Mouse (Mus musculus) embryonic stem cell, embryonic (primary cell): ENCODE measurements around the gene Slc38a1.

Experiments
- CTCF ChIA-PET, 4 experiments: fragments of 300-600 bp in 2 of 4; fragments of 350-600 bp in 2 of 4; sonication (Branson Sonifier 250); formaldehyde crosslinking; loops; one replicate each; lab custom pipeline; 2022; ENCODE audit warnings: inconsistent platforms in 2 of 4; lab: Charles Lee
- POLR2A ChIA-PET, 4 experiments: fragments of 300-600 bp in 2 of 4; fragments of 350-600 bp in 2 of 4; sonication (Branson Sonifier 250); formaldehyde crosslinking; loops; one replicate each; lab custom pipeline; 2022; ENCODE audit warnings: antibody characterized with exemption in 4 of 4, inconsistent platforms in 1 of 4; lab: Charles Lee

Gene Slc38a1

DNA sequence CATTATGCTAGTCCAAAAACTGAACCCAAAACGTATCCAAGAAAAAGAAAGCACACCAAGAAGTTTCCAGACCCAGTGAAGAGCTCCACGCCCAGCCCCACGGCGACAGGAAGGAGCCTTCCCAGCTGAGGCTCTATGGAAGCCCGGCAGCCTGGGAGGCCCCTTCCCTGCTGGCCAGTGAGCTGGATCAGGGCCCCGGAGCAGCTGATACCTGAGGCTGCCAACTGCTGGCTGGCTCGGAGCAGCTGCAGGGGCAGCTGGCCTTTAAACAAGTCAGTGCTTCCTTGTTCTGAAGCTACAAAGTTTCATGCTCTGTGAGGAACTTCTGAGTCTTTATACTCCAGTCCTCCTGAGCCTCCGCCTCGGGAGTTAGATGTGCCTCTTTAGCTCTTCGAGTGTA lies 38.4 kb downstream of the Slc38a1 start:
- POLR2A ChIA-PET = interaction anchor here in 3 of 4 experiments (0.6 to 3.9 kb wide), 30 partner anchors 9 to 320 kb away, joined by 3 to 29 read pairs (median 5); no protein-coding TSS in a partner anchor

DNA sequence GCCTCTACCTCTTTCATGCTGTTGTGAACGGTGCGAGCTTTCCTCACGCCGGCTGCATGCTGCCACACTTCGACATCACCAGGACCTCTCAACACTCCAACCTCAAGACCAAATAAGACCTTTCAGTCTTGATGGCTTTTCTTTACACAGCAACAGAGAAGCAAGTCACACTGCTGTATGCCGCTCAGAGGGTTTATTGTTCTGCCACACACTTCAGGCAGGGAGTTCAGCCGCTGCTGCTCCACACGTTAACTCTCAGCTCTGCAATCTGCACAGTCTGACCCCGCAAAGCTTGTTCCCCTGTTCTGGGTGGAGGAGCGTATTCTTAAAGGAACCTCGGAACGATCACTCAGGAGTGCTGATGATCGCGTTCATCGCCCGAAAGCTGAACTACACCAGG lies 40.7 kb downstream of the Slc38a1 start:
- ChIA-PET POLR2A (interaction anchor here in 3 of 4 experiments (0.5 to 3.9 kb wide), 23 partner anchors 8 to 60 kb away, joined by 3 to 29 read pairs (median 4); partner anchors contain the start of gene Slc38a1 (in 1 of the 3)), CTCF (interaction anchor here in 1 of 4 experiments (1.5 kb wide), 1 partner anchor 53 kb away, joined by 3 read pairs; no protein-coding TSS in a partner anchor)

More for the DNA sequence above, 38.4 kb downstream of the Slc38a1 start:
- CTCF ChIA-PET = interaction anchor here in 3 of 4 experiments (0.6 to 1.4 kb wide), 5 partner anchors 12 to 344 kb away, joined by 3 to 5 read pairs (median 3); no protein-coding TSS in a partner anchor

DNA sequence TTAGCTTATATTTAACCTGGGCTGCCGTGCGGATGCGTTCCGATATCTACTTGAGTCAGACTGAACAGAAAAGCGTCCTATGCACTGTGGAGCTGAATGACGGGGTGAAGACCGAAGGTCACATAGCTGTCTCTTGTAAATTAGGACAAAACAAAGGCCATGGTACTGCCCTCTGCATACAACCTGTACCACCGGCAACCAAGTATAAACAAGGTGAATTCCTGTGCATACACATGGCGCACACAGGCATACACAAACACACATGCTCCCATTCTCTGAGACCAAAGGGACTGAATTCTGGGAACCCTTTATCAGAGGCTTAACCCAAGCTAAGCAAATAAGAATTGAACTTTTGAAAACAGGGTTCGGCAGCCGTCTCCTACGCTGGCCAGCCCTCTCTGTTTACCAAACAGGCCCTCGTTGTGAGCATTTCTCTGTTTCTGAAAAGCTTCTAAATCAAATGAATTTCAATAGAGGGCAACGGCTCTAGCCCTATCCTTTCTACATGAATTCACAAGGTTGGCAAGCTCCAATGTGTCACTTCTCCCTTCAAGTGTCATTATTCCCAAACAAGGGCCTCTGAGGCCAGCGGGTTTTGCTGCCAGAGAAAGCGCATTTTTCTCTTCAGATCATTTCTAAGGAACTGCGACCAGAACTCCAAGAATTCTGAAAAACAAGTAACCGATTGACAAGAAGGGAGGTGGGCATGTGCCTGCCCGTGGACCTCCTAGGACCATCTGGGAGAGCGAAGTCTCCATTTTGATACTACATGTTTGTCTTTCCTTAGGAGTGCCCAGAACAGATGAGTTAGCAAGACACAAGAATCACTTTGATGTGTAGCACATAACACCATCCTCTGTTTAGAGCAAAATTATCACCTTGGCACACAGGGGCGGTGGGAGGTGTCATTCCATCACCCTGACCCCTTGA lies 42.6 kb downstream of the Slc38a1 start:
- POLR2A ChIA-PET = interaction anchor here (0.5 to 9.6 kb wide), 31 partner anchors 8 to 428 kb away, joined by 3 to 218 read pairs (median 8); partner anchors contain the start of gene Slc38a1 (in 1 of the 4)
- CTCF ChIA-PET = interaction anchor here in 1 of 4 experiments (1.2 to 2.2 kb wide), 2 partner anchors 16 to 48 kb away, joined by 4 to 8 read pairs; no protein-coding TSS in a partner anchor

DNA sequence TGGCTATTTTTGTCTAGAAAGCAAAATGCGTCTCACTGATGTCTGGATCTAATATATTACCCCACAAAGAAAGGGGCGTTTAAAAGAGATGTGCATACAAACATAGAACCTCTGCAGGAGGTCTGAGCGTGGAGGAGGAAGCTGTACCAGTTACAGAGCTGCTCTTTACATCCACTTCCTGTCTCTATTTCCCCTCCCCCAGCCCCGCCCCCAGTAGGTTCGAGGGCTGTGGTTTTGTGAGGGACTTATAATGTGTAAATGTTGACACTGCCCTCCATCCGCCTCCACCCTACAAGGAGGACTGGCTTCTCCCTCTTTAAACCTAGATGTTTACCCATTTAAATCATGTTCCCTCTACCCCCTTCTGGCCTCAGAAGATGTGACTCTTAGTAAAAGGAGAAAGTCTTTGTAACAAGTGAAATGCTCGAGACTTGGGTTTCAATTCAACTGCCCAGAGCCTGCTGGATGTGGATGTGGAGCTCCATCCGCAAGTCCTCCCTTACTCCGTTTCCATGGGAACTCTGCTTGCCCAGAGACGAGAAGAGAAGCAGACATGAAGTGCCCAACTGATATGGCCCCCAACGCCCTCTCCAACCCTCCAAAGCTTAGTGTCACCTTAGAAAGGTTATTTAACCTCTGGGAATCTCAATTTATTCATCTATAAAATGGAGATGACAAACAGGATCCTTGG lies 43.7 kb downstream of the Slc38a1 start:
- POLR2A ChIA-PET = interaction anchor here (0.7 to 9.6 kb wide), 46 partner anchors 8 to 671 kb away, joined by 3 to 218 read pairs (median 6); partner anchors contain the start of genes Scaf11 (in 1 of the 4) and Slc38a1 (in 1 of the 4)
- CTCF ChIA-PET = interaction anchor here in 1 of 4 experiments (1.2 to 2.2 kb wide), 2 partner anchors 17 to 47 kb away, joined by 4 to 8 read pairs; no protein-coding TSS in a partner anchor

DNA sequence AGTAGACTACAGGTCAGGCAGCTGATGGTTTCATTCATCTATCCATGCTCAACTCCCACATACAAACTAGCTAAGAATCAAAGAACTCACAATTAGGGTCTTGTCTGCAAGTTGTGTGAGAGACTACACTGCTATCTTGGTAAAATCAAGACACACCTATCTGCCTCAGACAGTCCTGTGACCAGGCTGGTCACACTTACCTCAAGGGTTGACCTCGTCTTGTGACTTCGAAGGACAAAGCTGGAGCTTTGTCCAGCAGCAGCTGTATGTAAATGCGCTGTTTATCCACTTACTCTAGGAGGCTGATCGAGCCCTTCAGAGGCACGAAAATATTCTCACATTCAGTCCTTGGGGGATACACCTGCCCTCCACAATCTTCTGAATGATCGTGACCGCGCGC lies 45.6 kb downstream of the Slc38a1 start:
- CTCF ChIA-PET = interaction anchor here in 1 of 4 experiments (0.8 kb wide), 1 partner anchor 45 kb away, joined by 4 read pairs; no protein-coding TSS in a partner anchor
- POLR2A ChIA-PET = interaction anchor here in 3 of 4 experiments (0.6 to 9.6 kb wide), 47 partner anchors 8 to 831 kb away, joined by 3 to 218 read pairs (median 5); partner anchors contain the start of genes Slc38a1 (in 2 of the 3) and Scaf11 (in 1 of the 3)

DNA sequence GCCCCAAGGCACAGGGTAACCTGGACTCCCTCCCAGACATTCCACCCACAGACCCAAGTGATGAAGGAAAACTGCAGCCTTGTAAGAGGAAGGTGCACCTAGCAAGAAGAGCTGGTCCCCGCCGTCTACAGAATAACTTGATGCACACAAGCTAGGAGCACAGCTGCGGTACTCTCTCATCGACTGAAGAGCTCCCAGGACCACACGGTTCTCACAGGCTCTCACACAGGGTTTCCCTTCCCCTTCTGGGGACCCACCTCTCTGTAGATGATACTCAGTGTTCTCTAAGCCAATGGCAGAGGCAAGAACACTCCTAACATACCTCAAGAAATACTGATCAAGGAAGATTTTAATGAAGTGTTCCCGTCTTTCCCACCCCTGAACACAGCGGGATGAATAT lies 48.4 kb downstream of the Slc38a1 start:
- ChIA-PET CTCF (interaction anchor here in 2 of 4 experiments (0.7 to 1.0 kb wide), 3 partner anchors 30 to 51 kb away, joined by 3 read pairs; no protein-coding TSS in a partner anchor), POLR2A (interaction anchor here in 2 of 4 experiments (1.0 to 9.6 kb wide), 23 partner anchors 8 to 90 kb away, joined by 3 to 218 read pairs (median 6); partner anchors contain the start of gene Slc38a1 (in 1 of the 2))

DNA sequence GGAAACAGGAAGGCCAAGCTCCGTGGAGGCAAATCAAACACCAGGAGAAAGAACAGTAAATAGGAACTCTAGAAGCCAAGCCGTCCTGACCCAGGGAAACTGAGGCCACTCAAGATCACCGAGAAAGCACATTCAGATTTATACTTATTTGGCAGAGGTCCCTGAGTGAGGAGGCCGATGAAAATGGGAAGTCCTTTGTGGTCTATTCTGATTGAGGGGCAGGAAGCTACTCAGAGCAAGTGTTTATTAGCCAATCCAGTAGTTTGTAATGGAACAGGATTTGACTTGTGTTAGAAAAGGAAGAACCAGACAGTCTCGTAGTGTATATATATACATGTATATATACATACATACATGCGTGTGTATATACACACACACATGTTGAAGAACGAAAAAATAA lies 48.8 kb downstream of the Slc38a1 start:
- POLR2A ChIA-PET = interaction anchor here in 2 of 4 experiments (0.9 to 9.6 kb wide), 24 partner anchors 8 to 133 kb away, joined by 3 to 218 read pairs (median 6); partner anchors contain the start of genes Scaf11 (in 1 of the 2) and Slc38a1 (in 1 of the 2)
- CTCF ChIA-PET = interaction anchor here in 2 of 4 experiments (0.7 to 0.8 kb wide), 2 partner anchors 30 to 42 kb away, joined by 3 read pairs; no protein-coding TSS in a partner anchor

DNA sequence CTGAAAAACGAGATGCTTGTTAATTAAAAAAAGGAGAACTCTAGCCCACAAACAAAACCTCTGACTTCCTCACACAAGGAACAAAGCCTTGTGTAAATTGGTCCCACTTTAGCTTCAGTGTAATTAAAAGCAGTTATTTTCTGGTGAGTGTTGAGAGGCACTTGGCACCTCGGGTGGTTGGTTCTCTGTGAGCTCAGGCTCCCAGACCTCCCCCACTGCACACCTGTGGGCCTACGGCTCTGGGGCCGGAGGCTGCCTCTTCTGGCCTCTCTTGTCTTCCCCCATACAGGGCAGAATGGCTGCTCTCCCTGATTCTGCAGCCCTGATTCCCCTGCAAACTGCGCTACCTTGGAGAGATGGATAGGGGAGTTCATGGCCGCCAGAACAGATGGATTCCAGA lies 49.3 kb downstream of the Slc38a1 start:
- POLR2A ChIA-PET = interaction anchor here in 2 of 4 experiments (0.9 to 9.6 kb wide), 23 partner anchors 8 to 133 kb away, joined by 3 to 218 read pairs (median 6); partner anchors contain the start of genes Scaf11 (in 1 of the 2) and Slc38a1 (in 1 of the 2)
- CTCF ChIA-PET = interaction anchor here in 2 of 4 experiments (0.6 to 0.8 kb wide), 2 partner anchors 30 to 67 kb away, joined by 3 read pairs; no protein-coding TSS in a partner anchor

DNA sequence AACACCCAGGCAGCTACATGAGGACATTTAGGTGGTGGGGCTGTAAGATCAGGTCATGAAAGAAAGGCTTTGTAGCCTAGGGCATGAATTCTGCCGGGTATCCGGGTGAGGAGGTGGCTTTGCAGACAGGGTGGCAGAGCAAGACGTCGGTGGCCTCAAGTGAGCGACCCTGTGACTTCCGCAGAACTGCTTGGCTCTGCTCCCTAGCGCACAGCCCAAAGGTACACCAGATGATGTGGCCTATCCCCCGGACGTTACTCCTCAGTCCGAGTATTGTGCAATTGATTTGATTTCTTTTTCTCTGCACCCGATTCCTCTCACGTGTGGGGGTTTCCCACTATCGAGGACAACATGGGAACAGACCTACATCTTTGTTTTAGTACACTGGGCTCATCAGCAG lies 49.7 kb downstream of the Slc38a1 start:
- ChIA-PET POLR2A (interaction anchor here in 2 of 4 experiments (0.9 to 9.6 kb wide), 17 partner anchors 8 to 132 kb away, joined by 3 to 218 read pairs (median 10); partner anchors contain the start of genes Scaf11 (in 1 of the 2) and Slc38a1 (in 1 of the 2)), CTCF (interaction anchor here in 1 of 4 experiments (0.6 kb wide), 1 partner anchor 66 kb away, joined by 3 read pairs; no protein-coding TSS in a partner anchor)

DNA sequence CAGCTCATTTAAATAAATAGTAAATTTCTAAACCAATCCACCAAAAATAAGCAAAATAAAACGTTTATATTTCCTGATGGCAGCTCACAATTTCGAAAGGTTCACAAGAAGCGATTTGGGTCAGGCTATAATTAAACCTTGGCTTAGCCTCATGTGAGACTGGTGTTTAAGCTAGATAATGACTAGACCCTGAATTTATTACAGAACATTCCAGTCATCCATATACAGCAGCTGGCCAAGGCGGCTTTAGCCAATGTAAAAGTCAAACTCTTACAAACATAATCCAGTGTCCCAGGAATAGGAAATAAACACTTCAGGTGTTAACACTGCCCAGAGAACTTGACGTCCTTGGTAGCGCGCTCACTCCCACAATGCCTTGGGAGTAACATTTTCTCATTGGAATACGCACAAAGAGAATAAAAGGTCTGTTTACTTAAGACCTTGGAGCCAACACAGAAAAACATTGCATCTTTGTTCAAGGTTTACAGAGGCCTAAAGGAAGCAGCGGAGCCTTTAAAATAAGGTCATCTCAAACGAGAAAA lies 50.8 kb downstream of the Slc38a1 start:
- ChIA-PET CTCF (interaction anchor here in 1 of 4 experiments (0.6 kb wide), 1 partner anchor 39 kb away, joined by 3 read pairs; no protein-coding TSS in a partner anchor), POLR2A (interaction anchor here in 2 of 4 experiments (0.6 to 9.6 kb wide), 17 partner anchors 10 to 50 kb away, joined by 3 to 218 read pairs (median 5); partner anchors contain the start of gene Slc38a1 (in 1 of the 2))

DNA sequence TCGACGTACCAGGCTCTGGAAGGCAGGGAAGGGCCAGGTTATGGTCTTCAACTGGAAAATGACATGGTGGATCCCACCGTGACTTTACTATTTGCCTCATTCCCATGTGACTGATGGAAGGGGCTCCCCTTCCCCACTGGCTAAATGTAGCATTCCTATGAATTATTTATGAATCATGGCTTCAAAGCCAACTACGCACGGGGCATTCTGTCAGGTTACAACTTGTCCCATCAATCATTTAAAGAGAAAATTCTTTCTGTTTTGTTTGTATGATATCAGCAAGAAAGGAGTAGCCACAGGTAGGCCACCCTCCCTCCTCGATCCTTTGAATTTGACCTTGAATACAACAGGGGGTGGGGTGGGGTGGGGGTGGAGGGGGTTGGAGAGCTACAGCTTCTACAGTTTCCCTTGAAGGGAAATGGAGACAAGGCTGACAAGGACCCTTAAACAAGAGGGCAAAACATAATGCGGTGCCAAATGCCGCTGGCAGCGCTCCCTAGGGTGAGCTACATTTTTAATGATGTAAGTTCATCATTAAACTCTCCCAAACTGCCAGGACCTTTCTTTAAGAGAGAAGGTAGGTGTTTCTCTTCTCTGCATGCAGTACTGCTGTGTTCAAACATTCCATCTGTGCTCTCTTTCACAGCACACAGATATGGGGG lies 53.6 kb downstream of the Slc38a1 start:
- ChIA-PET CTCF (no interaction called here), POLR2A (interaction anchor here in 3 of 4 experiments (0.5 to 8.4 kb wide), 24 partner anchors 8 to 304 kb away, joined by 3 to 86 read pairs (median 5); partner anchors contain the start of gene Slc38a1 (in 1 of the 3))

DNA sequence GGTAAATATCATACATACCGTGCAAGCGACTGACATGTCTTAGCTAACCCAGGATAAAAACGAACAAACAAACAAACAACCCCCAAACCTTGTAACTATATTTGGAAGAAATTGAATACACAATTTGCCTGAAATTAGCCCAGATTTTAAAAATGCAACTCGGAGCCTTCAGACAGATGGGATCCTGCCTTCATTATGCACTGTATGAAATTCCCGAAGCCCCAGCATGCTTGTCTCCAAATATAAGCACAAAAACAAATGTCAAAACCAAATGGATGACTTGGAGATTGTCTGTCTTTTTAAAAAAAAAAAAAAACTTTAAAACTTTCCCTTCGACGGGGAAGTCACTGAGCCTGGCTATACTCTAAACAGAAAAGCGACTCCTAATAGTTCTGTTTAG lies 54.7 kb downstream of the Slc38a1 start:
- POLR2A ChIA-PET = interaction anchor here in 2 of 4 experiments (0.6 to 8.4 kb wide), 12 partner anchors 9 to 55 kb away, joined by 3 to 86 read pairs (median 4); no protein-coding TSS in a partner anchor
- CTCF ChIA-PET = no interaction called here

DNA sequence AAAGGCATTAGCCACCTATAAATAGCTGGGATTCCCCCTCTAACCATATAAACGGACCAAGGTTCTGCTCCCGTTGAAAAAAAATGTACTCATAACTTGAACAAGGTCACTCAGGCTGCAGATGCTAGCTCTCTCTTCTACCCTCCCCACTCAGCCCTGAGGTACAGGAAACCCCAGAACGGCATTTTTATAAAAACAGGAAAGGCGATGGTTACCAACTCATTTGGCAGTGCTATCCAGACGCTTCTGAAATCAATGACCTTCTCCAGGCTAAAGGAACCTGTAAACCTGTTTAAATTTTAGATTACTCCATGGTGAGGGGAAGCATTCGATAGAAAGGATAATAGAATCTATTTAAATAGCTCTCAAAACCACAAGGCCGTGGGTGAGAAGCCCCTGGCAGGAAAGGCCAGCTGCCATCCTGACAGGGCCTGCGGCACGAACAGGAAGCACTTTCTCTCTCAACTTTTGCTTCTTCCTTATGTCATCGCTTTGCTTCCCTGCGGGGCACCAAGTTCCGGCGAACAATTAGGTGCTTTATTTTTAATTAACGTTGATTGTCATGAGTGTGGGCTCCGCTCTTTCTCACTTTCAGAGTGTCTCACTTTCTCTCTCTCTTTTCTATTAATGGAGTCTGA lies 59.2 kb downstream of the Slc38a1 start:
- CTCF ChIA-PET = no interaction called here
- POLR2A ChIA-PET = interaction anchor here in 2 of 4 experiments (0.8 to 3.1 kb wide), 5 partner anchors 14 to 57 kb away, joined by 3 to 16 read pairs (median 3); no protein-coding TSS in a partner anchor

DNA sequence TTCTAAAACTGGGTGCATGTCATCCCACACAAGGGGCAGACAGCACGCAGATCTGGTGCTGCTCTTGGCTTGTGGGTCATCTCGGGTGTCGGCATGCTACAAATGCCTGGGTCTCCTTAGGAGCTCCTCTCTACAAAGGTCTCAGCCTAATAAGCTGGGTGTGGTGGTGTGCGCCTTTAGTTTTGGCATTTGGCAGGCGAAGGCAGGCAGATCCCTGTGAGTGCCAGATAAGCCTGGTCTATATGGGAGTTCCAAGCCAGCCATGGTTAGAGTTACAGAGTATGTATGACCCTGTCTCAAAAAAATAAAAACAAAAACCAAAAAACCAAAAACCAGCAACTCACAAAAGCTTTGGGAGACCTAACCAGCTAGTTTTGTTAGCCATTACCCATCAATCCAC lies 65.7 kb downstream of the Slc38a1 start:
- POLR2A ChIA-PET = interaction anchor here in 2 of 4 experiments (1.1 to 5.8 kb wide), 10 partner anchors 9 to 101 kb away, joined by 3 to 33 read pairs (median 6); no protein-coding TSS in a partner anchor

DNA sequence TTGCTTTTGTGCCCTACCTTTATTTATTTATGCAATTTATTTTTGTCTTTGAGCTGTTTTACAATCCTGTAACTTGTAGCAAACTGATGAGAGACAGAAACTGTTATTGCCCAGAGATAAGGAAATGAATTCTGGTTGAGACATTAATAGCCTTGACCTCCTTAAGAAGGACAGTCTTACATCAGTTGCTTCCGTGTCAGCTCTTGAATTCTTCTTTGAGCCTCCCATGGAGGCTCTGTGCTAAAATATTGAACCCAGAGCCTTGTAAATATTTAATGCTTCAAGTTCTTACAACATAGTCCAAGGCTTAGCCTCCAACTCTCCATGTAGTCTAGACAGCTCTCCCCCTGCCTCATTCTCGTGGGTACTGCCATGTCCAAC lies 73.7 kb downstream of the Slc38a1 start:
- ChIA-PET POLR2A (interaction anchor here in 3 of 4 experiments (0.7 to 5.1 kb wide), 13 partner anchors 8 to 126 kb away, joined by 3 to 34 read pairs (median 4); no protein-coding TSS in a partner anchor), CTCF (interaction anchor here in 2 of 4 experiments (0.6 kb wide), 3 partner anchors 8 to 339 kb away, joined by 3 to 6 read pairs (median 3); no protein-coding TSS in a partner anchor)

More for the DNA sequence above, 65.7 kb downstream of the Slc38a1 start:
- CTCF ChIA-PET = interaction anchor here in 2 of 4 experiments (0.6 kb wide), 2 partner anchors 8 to 585 kb away, joined by 3 read pairs; no protein-coding TSS in a partner anchor
